Mouse (Mus musculus): ENCODE measurements around the gene Arrdc2. TPM values are rescaled to one million over a fixed set of nuclear protein-coding genes. Genes with fewer than 3 reads are reported as not detected.

Gene Arrdc2
- polyA plus RNA-seq, 1 experiment: 19.8 TPM

- peaks cover 3% of the 10 kb centered on the region; the same call in 1 of the 2 replicates for H3K27me3 ChIP-seq (replicated peaks; ENCODE audit: control insufficient read depth, insufficient read depth, low read length)
- no peak for TF ChIP-seq CTCF (conservative IDR thresholded peaks at IDR 0.05; ENCODE audit: insufficient read depth, insufficient read length, low read depth, low read length)
- no peak for TF ChIP-seq POLR2A (IDR thresholded peaks at IDR 0.05; ENCODE audit: low read depth, low read length)
- 3% methylated on average over 45 of the region's 46 CpGs for WGBS
- H3K36me3 ChIP-seq (ENCODE audit: control insufficient read depth, insufficient read depth, low read length): no peaks in the 10 kb centered on the region
- H3K4me3 ChIP-seq (ENCODE audit: insufficient read depth, low read depth, low read length): no peak overlapping the region
- DNase-seq: peak; percentile 28
- peaks cover 7% of the 10 kb centered on the region for H3K4me1 ChIP-seq (ENCODE audit: control insufficient read depth, insufficient read depth, low read length)
- no peak overlapping the region for H3K27ac ChIP-seq (ENCODE audit: insufficient read depth, low read depth, low read length)
Observed at GRCm38 (mm10) chr8:70863956-70864711, 24.6 kb upstream of the Arrdc2 start.

DNA sequence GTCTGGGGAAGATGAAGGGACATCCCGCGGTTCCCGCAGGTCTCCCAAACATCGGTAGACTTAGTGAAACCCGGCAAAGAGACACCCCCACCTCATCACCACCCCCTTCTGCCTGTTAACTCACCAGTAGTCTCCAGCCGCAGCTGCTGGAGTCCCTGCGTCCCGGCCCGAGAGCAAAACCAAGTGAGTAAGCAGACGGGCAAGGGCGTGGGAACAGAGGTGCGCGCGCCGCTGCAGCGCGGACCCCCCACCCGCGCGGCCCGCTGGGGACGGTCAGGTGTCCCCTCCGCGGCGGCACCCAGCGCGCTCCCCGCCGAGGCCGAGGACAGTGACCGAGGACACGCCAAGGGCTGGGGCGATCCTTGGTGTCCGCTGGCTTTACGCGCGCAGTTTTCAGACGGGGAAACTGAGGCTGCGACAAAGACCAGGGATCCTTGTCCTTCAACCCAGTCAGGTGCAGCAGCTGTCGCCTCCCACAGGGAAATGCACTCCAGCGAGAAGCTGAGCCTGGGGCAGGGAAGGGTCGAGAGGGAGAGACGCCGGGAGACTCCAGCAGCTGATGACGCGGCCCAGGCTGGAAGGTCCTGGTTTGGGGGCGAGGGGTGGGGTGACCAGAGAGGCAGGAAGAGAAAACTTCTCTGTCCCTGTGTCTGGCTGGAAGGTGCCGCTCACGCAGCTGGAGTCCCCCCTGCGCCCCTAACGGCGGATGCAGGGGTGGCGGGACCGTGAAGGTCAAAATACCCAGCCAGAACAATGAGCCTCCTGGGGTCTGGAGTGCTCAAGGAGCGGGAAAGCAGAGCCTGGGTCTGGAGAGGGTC lies 23.5 kb upstream of the Arrdc2 start, which contains the start of gene Kcnn1:
Gene Kcnn1, minus strand, starts transcription at position 435 of the 818 bp plus-strand sequence.
- Histone ChIP-seq H3K4me1 (ENCODE audit: control insufficient read depth, insufficient read depth, low read length) (peaks cover 7% of the 10 kb centered on the region), H3K27ac (ENCODE audit: insufficient read depth, low read depth, low read length) (no peak within 1 kb of the TSS), H3K36me3 (ENCODE audit: control insufficient read depth, insufficient read depth, low read length) (no peaks in the 10 kb centered on the region), H3K4me3 (ENCODE audit: insufficient read depth, low read depth, low read length) (peak within 1 kb of the TSS; percentile 42), H3K27me3 (replicated peaks; ENCODE audit: control insufficient read depth, insufficient read depth, low read length) (peaks cover 3% of the 10 kb centered on the region; the same call in 1 of the 2 replicates)
- WGBS: 2% methylated on average over 55 of the region's 55 CpGs
- no peak for DNase-seq
- TF ChIP-seq CTCF (conservative IDR thresholded peaks at IDR 0.05; ENCODE audit: insufficient read depth, insufficient read length, low read depth, low read length): no peak
- TF ChIP-seq POLR2A (IDR thresholded peaks at IDR 0.05; ENCODE audit: low read depth, low read length): no peak

GRCm38 (mm10) chr8:70857516-70857915 lies 18.0 kb upstream of the Arrdc2 start:
- TF ChIP-seq POLR2A (IDR thresholded peaks at IDR 0.05; ENCODE audit: low read depth, low read length) (no peak), CTCF (conservative IDR thresholded peaks at IDR 0.05; ENCODE audit: insufficient read depth, insufficient read length, low read depth, low read length) (no peak)
- 54% methylated on average over 4 of the region's 4 CpGs for WGBS
- Histone ChIP-seq H3K27ac (ENCODE audit: insufficient read depth, low read depth, low read length) (no peak overlapping the region), H3K27me3 (replicated peaks; ENCODE audit: control insufficient read depth, insufficient read depth, low read length) (peaks cover under 1% of the 10 kb centered on the region; the same call in 1 of the 2 replicates), H3K4me3 (ENCODE audit: insufficient read depth, low read depth, low read length) (no peak overlapping the region), H3K4me1 (ENCODE audit: control insufficient read depth, insufficient read depth, low read length) (no peaks in the 10 kb centered on the region; the same call in 1 of the 2 replicates), H3K36me3 (ENCODE audit: control insufficient read depth, insufficient read depth, low read length) (no peaks in the 10 kb centered on the region)
- DNase-seq: no peak

GRCm38 (mm10) chr8:70856541-70857197 lies 17.1 kb upstream of the Arrdc2 start:
- peak overlapping the region; percentile 49 for H3K4me3 ChIP-seq (ENCODE audit: insufficient read depth, low read depth, low read length)

DNA sequence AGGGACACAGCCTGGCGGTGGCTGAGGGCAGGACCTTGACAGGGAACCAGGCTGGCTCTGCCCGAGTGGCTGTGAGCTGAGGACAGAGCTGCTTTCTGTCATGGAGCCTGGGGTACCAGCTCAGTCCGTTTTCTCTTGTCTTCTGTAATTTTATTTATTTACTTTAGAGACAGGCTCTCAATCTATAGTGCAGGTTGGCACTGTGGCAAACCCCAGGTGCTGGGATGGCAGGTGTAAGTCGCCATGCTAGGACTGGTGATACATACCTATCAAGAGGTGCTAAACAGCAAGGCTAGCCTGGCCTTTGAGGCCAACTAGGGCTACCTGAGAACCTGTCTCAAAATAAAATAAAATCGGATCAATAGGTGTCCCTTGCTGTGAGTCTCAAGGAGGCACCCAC lies 16.5 kb upstream of the Arrdc2 start:
- Histone ChIP-seq H3K4me3 (ENCODE audit: insufficient read depth, low read depth, low read length) (no peak overlapping the region), H3K4me1 (ENCODE audit: control insufficient read depth, insufficient read depth, low read length) (no peaks in the 10 kb centered on the region; the same call in 1 of the 2 replicates), H3K27ac (ENCODE audit: insufficient read depth, low read depth, low read length) (no peak overlapping the region), H3K27me3 (replicated peaks; ENCODE audit: control insufficient read depth, insufficient read depth, low read length) (no peaks in the 10 kb centered on the region), H3K36me3 (ENCODE audit: control insufficient read depth, insufficient read depth, low read length) (no peaks in the 10 kb centered on the region)
- WGBS: 77% methylated on average over 5 of the region's 5 CpGs
- DNase-seq: no peak
- TF ChIP-seq CTCF (conservative IDR thresholded peaks at IDR 0.05; ENCODE audit: insufficient read depth, insufficient read length, low read depth, low read length): no peak
- TF ChIP-seq POLR2A (IDR thresholded peaks at IDR 0.05; ENCODE audit: low read depth, low read length): no peak

More at GRCm38 (mm10) chr8:70856541-70857197, 17.1 kb upstream of the Arrdc2 start:
- DNase-seq: peak; percentile 84
- Histone ChIP-seq H3K36me3 (ENCODE audit: control insufficient read depth, insufficient read depth, low read length) (no peaks in the 10 kb centered on the region), H3K27me3 (replicated peaks; ENCODE audit: control insufficient read depth, insufficient read depth, low read length) (no peaks in the 10 kb centered on the region), H3K27ac (ENCODE audit: insufficient read depth, low read depth, low read length) (no peak overlapping the region), H3K4me1 (ENCODE audit: control insufficient read depth, insufficient read depth, low read length) (no peaks in the 10 kb centered on the region; the same call in 1 of the 2 replicates)
- WGBS: 8% methylated on average over 33 of the region's 33 CpGs
- TF ChIP-seq CTCF (conservative IDR thresholded peaks at IDR 0.05; ENCODE audit: insufficient read depth, insufficient read length, low read depth, low read length) (no peak), POLR2A (IDR thresholded peaks at IDR 0.05; ENCODE audit: low read depth, low read length) (no peak)

DNA sequence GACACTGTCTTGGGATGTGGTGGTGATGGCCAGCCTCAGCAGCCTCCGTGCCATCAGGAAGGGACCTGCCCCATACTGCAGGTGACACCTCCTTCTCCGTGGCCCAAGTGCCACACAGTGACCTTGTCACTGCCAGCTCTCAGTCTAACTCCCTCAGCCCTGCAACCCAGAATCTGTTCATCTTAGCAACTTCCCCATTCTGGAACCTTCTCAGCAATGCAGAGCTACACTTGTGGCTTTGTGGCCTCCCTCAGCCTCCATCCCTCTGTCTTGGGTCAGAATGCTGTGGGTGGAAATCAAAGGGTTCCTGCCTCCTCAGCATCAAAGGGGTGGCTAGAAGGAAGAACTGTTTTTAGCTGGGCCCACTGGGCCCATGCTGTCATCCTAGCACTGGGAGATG lies 14.3 kb upstream of the Arrdc2 start:
- H3K27ac ChIP-seq (ENCODE audit: insufficient read depth, low read depth, low read length): no peak overlapping the region

More for the DNA sequence above, 14.3 kb upstream of the Arrdc2 start:
- Histone ChIP-seq H3K4me3 (ENCODE audit: insufficient read depth, low read depth, low read length) (no peak overlapping the region), H3K36me3 (ENCODE audit: control insufficient read depth, insufficient read depth, low read length) (no peaks in the 10 kb centered on the region), H3K4me1 (ENCODE audit: control insufficient read depth, insufficient read depth, low read length) (no peaks in the 10 kb centered on the region; the same call in 1 of the 2 replicates), H3K27me3 (replicated peaks; ENCODE audit: control insufficient read depth, insufficient read depth, low read length) (no peaks in the 10 kb centered on the region)
- no peak for DNase-seq
- WGBS: 80% methylated on average over 2 of the region's 2 CpGs
- TF ChIP-seq POLR2A (IDR thresholded peaks at IDR 0.05; ENCODE audit: low read depth, low read length): no peak
- TF ChIP-seq CTCF (conservative IDR thresholded peaks at IDR 0.05; ENCODE audit: insufficient read depth, insufficient read length, low read depth, low read length): no peak
